Mouse (Mus musculus) brown adipose tissue, adult 24 weeks (tissue): ENCODE measurements around the gene Rgs6. TPM values are rescaled to one million over a fixed set of nuclear protein-coding genes. Genes with fewer than 3 reads are reported as not detected.

Source experiments
- H3K27ac ChIP-seq: fragments of 200-500 bp; replicated peaks from 2 replicates; pipeline ENCODE4 v1.5.1; 2012; ENCODE audit warnings: low read depth, mild to moderate bottlenecking, low read length
- H3K4me1 ChIP-seq: fragments of 200-500 bp; 2 replicates; pipeline ENCODE4 v1.6.1; 2012; ENCODE audit warnings: low read length, mixed read lengths; ENCODE audit not compliant: control insufficient read depth, insufficient read depth, insufficient read length
- H3K4me3 ChIP-seq: fragments of 200-500 bp; 2 replicates; pipeline ENCODE4 v1.5.1; 2012; ENCODE audit warnings: low read depth, mild to moderate bottlenecking, low read length, moderate library complexity; ENCODE audit not compliant: insufficient read depth
- polyA plus RNA-seq: library from polyadenylated mRNA; stranded (reverse); fragments of >200 nt; gene quantifications from 2 replicates; pipeline ENCODE4 v1.2.4, GENCODE M21; 2012; ENCODE audit not compliant: missing spikeins, insufficient read depth, insufficient read length

Gene Rgs6
- polyA plus RNA-seq, 1 experiment, result 0.36 TPM

DNA sequence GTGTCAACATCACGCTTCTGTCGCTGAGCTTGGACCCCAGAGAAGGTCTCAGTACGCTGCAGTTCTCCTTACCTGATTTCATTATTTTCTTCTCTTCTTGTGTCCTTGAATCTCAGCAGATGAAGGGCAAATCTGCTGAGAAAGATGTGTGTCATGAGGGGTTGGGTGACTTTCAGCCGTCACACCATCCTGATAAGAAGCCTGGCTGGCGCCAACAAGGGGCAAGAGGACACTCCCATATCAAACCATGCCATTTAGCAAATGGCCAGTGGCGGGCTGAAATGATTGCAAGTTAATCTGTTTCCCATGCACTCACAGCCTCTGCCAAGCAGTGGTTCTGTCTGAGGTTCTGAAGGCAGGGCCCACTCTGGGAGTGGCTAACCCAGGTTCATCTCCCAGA, 428.4 kb downstream of the Rgs6 start:
- Histone ChIP-seq H3K4me3 (no peak overlapping the region), H3K4me1 (no peaks in the 10 kb centered on the region), H3K27ac (no peak overlapping the region)

DNA sequence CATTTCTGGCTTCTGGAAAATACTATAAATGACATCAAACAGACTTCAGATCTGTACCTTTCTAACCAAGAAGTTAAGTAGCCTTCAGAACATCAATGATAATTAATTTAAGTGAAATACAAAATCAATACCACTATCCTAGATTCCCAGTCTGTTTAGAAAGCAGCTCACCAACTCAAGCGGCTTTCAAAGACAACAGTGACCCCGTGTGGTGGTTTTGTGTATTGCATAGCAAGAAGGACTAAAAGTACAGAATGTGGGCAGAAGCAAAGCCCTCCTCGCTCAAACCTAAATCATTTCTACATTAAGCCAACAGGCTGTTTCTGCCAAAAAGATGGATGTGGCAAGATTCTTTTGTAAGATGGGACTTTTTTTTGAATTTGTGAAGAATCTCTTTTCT, 429.9 kb downstream of the Rgs6 start:
- Histone ChIP-seq H3K4me3 (no peak overlapping the region), H3K4me1 (no peaks in the 10 kb centered on the region), H3K27ac (no peak overlapping the region)

DNA sequence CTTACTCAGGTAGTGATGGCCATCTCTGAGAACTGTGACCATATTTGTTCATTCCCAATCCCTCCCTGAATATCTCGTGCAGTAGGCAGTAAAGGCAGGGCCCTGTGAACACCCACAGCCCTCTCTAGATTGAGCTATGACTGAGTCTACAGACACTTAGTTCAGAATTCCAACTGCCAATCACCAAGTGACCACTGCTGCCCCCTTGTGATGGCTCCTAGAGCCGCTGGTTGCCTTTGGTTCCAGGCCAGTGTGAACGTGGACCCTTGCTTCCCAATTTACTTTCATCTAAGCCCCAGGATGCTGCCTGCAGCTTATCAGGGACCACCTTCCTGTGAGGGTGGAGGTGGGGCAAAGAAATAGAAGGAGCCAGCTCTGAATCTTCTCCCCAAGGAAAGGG, 438.9 kb downstream of the Rgs6 start:
- no peak overlapping the region for H3K27ac ChIP-seq
- no peak overlapping the region for H3K4me3 ChIP-seq

DNA sequence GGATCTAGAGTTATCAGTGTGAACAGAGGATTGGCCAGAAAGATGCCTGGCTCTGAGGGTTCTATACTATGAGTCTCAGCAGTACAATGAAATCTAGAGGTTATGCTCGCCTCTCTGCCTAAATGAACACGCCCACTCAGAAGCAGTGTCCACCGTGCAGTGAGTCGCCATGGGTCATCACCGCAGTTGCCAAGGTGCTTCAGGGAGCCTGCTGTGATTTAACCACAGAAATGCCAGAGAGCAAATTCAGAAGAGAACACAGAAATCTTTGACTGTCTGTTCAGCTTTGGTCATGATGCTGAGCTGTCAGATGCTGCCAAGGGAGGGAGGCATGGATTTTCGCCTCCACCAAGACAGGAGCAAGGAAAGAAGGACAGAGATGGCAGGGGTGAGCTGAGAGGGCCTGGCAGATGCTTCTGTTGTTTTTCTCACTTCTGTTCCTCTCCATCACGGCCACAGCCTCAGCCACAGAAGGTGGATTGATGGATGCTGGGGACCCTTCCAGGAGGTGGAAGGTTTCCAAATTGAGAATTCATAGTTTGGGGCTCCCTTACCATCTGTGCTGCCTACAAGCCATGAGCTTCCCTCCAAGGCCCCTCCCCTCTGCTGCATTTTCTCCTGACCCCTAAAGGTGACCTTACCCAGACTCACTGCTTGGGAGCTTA, 445.2 kb downstream of the Rgs6 start:
- no peak overlapping the region for H3K27ac ChIP-seq
- H3K4me1 ChIP-seq, result peaks cover 2% of the 10 kb centered on the region; the same call in 1 of the 2 replicates
- no peak overlapping the region for H3K4me3 ChIP-seq

More for the DNA sequence above, 438.9 kb downstream of the Rgs6 start:
- no peaks in the 10 kb centered on the region for H3K4me1 ChIP-seq

DNA sequence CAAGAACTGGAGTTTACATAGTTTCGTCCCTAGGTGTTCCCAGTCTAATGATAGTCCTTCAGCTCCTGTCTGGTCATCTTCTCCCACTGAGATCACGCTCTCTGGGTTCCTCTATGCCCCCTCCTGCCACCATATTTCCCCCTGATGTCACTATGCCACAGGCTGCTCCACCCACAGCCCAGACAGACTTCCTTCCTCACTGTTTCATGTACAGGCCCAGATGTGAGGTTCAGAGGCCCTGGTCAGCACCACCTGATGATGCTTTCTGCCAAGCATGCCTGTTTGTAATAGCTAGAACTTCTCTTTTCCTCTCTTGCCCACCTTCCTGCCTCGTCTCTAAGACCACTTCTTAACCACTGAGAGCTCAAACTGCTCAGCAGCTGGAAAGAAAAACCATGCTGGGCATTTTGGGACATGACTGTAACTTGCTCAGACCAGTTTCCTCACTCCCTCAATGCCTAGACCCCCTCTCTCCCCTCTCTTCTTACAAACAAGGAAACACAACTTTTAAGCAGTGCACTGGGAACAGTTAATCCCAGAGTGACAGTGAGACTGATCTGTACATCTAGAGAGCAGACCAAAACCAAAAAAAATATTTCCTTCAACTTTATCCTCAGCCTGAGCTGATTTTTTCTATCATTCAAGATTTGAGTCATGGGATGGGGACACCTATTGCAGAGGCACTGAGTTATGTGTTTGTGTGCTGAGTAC, 446.9 kb downstream of the Rgs6 start:
- no peak overlapping the region for H3K4me3 ChIP-seq
- H3K27ac ChIP-seq, result no peak overlapping the region
- H3K4me1 ChIP-seq, result peaks cover 6% of the 10 kb centered on the region; the same call in 1 of the 2 replicates

DNA sequence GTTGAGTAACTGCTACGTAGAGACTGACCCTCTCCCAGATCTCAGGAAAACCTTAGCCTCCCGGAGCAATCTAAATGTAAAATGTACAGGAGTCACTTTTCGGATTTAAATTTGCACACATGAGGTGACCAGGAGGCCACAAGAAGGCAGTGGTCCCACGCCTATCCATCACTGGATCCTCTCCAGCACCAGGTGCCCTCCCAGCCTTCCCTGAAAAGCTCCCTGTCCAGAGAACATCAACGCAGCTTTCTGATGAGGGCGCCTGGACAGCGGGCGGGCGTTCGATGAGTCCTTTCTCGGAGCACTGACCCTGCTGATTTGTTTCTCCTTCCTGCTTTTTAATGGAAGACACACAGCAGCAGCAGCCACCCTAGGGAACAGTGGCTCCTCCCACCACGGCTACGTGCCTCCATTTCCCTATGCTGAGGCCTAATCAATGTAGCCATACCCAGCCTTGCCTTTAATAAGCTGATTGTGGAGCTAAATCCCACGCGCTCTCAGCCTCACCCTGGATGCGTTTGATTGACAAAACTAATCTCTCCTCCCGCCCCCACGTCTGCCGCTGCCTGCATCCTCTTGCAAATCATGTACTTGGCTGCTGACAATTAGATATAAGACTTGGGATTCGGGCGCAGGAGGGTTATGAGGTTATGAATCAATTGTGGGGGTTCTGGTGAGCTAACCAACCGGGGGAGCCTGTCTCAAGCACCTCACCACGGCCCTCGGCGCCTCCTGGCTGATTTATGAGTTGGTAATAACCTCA, 449.9 kb downstream of the Rgs6 start:
- Histone ChIP-seq H3K4me1 (peaks cover 6% of the 10 kb centered on the region; the same call in 1 of the 2 replicates), H3K27ac (no peak overlapping the region), H3K4me3 (no peak overlapping the region)

DNA sequence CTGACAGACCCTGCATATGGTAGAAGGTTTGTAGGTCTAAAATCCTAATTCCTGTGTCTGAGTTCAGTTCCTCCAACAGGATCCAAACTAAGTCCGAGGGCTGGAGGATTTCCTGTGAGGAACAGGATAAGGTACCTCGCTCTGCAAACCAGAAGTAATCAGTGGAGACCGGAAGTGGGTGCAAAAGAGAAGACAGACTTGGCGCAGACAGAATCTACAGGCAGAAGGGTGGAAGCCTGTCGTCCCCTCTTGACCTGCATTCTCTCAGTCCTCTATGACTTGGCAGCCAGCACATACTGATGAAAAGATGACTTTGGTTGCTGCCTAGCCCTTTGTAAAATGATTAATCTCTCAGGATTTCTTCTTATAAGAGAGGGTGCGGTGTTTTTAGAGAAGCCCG, 450.7 kb downstream of the Rgs6 start:
- Histone ChIP-seq H3K4me1 (peaks cover 6% of the 10 kb centered on the region; the same call in 1 of the 2 replicates), H3K4me3 (no peak overlapping the region), H3K27ac (no peak overlapping the region)

DNA sequence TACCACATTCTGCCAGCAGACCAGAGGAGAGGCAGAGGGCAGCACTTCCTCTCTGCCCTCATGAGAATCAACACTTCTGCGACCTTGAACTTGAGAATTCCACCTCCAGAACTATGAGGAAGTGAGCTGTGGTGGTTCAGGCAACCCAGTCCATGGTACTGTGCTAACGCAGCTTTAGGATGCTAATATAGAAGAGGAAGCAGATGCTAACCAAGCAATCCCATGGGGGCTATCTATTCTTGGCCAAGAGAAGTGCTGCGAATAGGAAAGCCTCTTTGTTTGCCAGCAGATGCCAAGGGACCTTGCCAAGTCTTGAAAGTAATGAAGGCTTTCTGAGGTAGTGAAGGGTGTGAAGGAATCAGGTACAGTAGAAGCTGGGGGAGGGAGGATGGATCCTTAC, 451.8 kb downstream of the Rgs6 start:
- Histone ChIP-seq H3K4me3 (no peak overlapping the region), H3K27ac (no peak overlapping the region), H3K4me1 (peaks cover 6% of the 10 kb centered on the region; the same call in 1 of the 2 replicates)

DNA sequence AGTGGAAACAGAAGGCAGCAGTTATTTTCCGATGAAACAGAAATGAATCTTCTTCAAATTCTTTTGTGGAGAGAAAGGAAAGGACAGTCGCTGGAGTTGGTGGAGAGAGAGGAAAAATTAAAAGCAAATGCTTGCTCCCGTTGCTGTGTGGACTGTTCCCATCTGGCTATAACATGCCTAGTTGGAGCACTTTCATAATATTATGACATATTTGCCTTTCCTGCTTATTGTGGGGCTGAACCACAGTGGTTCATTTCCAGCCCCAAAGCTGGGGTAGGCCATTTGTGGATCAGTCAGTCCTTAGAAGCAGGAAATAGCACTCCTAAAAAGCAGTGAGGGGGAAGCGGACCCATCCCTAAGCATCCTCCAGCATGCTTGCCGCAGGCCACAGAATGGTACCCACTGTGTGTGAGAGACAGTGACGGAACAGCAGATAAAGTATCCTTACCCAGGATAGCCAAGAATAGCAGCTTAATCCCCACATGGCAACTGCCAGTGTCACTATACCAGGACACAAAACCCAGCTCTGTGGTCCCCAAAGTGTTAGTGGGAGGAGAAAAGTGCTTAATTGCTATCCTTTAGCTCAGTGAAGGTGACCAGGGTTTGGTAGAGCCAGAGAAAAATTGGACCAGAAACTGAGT, 456.0 kb downstream of the Rgs6 start:
- Histone ChIP-seq H3K27ac (no peak overlapping the region), H3K4me3 (no peak overlapping the region)

DNA sequence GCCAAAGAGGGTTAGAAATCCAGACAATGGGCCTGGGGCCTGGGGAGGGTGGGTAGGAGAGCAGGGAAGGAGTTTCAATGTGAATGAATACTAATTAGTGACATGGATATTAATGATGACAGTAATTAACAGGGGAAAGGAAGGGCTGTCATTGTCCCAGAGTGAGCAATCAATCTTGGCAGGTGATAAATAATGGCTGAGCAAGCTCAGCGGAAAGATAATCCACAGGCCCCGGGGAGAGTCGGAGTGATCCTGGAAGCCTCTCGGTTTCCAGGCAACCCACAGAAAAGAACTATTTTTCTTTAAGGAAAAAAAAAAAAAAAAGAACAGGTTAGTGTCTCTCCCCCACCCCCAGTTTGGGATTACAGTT, 456.5 kb downstream of the Rgs6 start:
- Histone ChIP-seq H3K27ac (no peak overlapping the region), H3K4me1 (no peaks in the 10 kb centered on the region), H3K4me3 (no peak overlapping the region)

More for the DNA sequence above, 456.0 kb downstream of the Rgs6 start:
- no peaks in the 10 kb centered on the region for H3K4me1 ChIP-seq

DNA sequence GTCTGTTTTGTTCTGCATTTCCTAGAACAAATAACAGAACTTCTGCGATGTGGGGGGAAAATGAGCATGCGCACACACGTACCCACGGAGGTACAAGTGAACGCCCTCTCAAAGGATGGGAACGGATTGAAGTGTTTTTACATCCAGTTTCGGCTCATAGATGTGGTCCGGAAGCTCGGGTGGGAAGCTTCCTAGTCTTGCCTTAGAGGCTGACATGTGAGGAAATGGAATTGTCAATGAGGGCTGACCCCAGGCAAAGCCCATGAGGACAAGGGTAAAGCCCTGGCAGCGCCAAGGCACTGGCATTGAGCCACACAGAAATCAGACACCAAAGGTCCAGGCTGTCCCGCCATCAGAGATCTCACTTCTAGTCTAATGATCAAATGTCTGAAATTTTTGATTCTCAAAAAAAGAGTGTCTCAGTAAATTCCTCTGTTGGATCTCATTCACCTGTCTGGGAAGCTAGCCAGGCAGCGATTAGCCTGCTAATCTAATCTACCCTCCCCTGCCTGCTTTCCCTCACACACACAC, 457.0 kb downstream of the Rgs6 start:
- H3K27ac ChIP-seq, result no peak overlapping the region
- no peak overlapping the region for H3K4me3 ChIP-seq
- no peaks in the 10 kb centered on the region for H3K4me1 ChIP-seq

DNA sequence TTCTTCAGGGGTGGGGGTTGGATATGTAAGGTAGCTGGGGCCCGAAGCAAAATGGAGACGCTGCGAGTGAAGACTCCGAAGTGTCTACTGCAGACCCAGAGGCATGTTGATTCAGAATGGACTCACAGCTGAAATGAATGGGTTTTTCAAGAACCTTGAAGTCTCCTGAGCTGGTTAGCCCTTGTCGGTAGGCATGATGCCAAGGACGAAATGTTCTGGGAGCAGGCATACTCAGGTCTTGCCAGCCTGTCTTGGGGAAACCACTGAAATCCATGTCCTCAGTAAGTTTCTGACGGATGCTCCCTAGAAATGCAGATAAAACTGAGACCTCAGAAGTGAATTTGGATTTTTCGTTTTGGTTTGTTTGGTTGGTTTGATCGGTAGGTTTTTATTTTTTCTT, 458.6 kb downstream of the Rgs6 start:
- Histone ChIP-seq H3K27ac (no peak overlapping the region), H3K4me1 (no peaks in the 10 kb centered on the region), H3K4me3 (no peak overlapping the region)

DNA sequence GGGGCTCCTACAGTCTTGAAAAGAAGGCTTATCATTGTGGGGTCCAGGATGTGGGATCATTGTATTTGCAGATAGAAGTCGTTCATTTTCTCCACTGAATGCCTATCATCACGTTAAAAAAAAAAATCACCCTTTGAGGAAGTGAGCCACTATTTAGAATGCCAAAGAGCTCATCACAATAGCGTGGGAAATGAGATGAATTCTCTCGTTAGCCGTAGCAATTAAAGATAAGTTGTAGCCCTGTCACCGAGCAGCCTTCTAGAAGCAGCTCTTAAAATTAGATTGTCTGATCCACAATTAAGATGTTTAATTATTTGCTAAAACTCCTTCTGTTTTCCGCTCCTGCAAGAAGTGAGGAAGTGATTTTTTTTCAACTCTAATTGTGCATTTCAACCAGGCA, 459.6 kb downstream of the Rgs6 start:
- H3K4me3 ChIP-seq, result no peak overlapping the region
- H3K27ac ChIP-seq, result no peak overlapping the region
- no peaks in the 10 kb centered on the region for H3K4me1 ChIP-seq

DNA sequence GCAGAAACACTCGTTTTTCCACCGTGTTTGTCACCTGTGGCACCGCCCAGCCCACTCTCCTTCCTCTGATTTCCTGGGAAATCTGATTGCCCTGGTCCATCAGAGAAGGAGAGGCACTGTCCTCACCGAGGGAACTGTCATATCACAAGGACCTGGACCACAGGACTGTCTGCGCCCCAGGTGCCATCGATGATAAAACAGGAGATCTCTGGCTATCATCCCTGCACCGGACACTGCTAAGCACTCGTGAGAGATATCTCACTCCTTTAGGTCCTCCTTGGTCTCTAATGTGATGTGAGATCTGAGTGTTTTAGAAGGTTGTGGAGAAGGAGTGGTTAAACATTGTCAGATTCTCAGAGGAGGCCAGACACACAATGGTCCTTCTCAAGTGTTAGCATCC, 462.4 kb downstream of the Rgs6 start:
- Histone ChIP-seq H3K4me1 (no peaks in the 10 kb centered on the region), H3K27ac (no peak overlapping the region), H3K4me3 (no peak overlapping the region)

DNA sequence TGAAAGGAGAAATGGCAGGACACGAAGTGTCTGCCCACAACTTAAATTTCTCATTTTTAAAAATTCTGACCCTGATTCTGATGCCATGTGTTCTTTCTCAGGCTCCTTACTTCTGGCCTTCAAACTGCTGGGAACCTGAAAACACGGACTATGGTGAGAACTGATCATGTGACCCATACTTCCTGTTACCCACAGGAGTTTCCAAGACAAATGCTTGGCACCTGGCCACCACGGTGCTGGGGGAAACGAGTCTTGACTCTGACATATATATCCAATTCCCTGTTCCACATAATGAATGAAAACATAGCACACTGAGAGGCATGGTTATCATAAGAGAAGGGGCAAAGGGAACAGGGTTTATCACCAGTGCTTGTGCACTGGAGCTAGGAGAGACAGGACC, 464.3 kb downstream of the Rgs6 start:
- Histone ChIP-seq H3K4me3 (no peak overlapping the region), H3K27ac (no peak overlapping the region), H3K4me1 (no peaks in the 10 kb centered on the region)
